ENCODE assay signal across 8 mouse cellular contexts in the genomic region with DNA sequence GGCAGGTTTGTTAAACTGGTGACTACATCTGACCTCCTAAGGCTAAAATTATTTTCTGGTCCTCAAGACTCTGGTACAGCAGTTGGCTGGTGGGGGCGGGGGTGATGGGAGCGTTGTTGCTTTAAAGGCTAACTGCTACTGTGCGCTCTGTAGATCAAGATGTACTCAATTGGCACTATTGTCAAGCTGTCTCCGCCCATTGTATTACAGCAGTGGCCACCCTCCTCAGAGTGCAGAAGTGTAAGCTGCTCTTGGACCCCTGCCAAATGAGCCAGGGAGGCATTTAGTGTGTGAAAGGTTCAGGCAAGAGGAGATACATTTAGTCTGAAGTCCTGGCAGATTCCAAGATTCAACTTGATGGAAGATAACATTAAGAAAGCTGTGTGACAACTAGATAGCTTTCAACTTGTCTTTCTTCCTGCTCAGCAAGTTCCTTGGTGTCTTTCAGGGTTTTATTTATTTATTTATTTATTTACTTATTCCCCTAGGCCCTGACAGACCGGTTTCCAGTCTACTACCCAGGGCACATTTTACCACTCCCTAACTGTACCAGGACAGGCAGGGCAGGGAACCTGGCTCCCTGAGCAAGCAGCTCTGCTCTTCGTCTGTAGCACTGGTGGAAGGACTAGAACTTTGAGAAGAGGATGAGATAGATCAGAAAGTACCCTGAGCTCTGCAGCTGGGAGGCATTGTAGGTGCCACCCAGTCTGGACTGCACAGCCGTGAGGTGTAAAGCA.
DNase-seq lines count a peak whose midpoint lies in the region; ATAC-seq and TF ChIP-seq lines count a peak whose summit lies in the region.

No protein-coding gene starts in this region.

- WGBS in heart, postnatal 0 days = 33% methylated on average over 7 of the region's 7 CpGs
- 37% methylated on average over 7 of the region's 7 CpGs for WGBS in lung, embryonic 14.5 days

- H3K4me2 ChIP-seq in heart, postnatal 0 days (ENCODE audit: low read depth, low read length) = no peak overlapping the region
- no peak overlapping the region for H3K4me2 ChIP-seq in lung, embryonic 14.5 days

- H3K4me1 ChIP-seq in heart, postnatal 0 days (ENCODE audit: control insufficient read depth, insufficient read depth) = peaks cover 33% of the 10 kb centered on the region
- H3K4me1 ChIP-seq in lung, embryonic 14.5 days (ENCODE audit: insufficient read depth) = peaks cover 23% of the 10 kb centered on the region

- ATAC-seq in heart, postnatal 0 days (ENCODE audit: insufficient read depth, low read depth) = peak; percentile 64
- peak; percentile 53; the same call in 1 of the 2 replicates for ATAC-seq in lung, embryonic 14.5 days (ENCODE audit: insufficient read depth)

- H3K9me3 ChIP-seq in heart, postnatal 0 days (replicated peaks; ENCODE audit: control insufficient read depth, low read length) = no peaks in the 10 kb centered on the region
- H3K9me3 ChIP-seq in lung, embryonic 14.5 days (ENCODE audit: low read depth, low read length) = no peaks in the 10 kb centered on the region

- H3K27me3 ChIP-seq in heart, postnatal 0 days (ENCODE audit: control insufficient read depth, insufficient read depth, low read length) = no peaks in the 10 kb centered on the region
- H3K27me3 ChIP-seq in lung, embryonic 14.5 days (ENCODE audit: insufficient read depth, low read length) = peaks cover 17% of the 10 kb centered on the region; the same call in 1 of the 2 replicates

- TF ChIP-seq EP300 in heart, postnatal 0 days (IDR thresholded peaks at IDR 0.05; ENCODE audit: low read depth) = no peak

- DNase-seq in adrenal gland, postnatal 14 days = peak; percentile 34
- DNase-seq in adrenal gland, postnatal 4 days (ENCODE audit: low spot score in 2 of 2) = no peak
- DNase-seq in urinary bladder, postnatal 14 days (ENCODE audit: low spot score) = peak; percentile 87
- DNase-seq in urinary bladder, adult 2 months (ENCODE audit: low spot score) = no peak
- no peak for DNase-seq in heart, postnatal 0 days (ENCODE audit: low spot score)
- DNase-seq in lung, embryonic 14.5 days = peak; percentile 80
- peak; percentile 53 to 62 for DNase-seq in right cerebral cortex, postnatal 10 days (ENCODE audit: low spot score in 2 of 2)
- no peak for DNase-seq in spleen, adult 18-20 months

- no peaks in the 10 kb centered on the region for H3K36me3 ChIP-seq in heart, postnatal 0 days (replicated peaks; ENCODE audit: control insufficient read depth, insufficient read depth, low read length)
- no peaks in the 10 kb centered on the region for H3K36me3 ChIP-seq in lung, embryonic 14.5 days (ENCODE audit: insufficient read depth)

- no peak overlapping the region for H3K9ac ChIP-seq in heart, postnatal 0 days (replicated peaks; ENCODE audit: low read depth, low read length)
- H3K9ac ChIP-seq in lung, embryonic 14.5 days = no peak overlapping the region

- no peak overlapping the region for H3K4me3 ChIP-seq in heart, postnatal 0 days (ENCODE audit: low read depth, low read length)
- H3K4me3 ChIP-seq in lung, embryonic 14.5 days (ENCODE audit: low read depth, low read length) = no peak overlapping the region

- TF ChIP-seq CTCF in heart, postnatal 0 days (IDR thresholded peaks at IDR 0.05; ENCODE audit: low read depth) = no peak
- no peak for TF ChIP-seq CTCF in lung, embryonic 14.5 days (IDR thresholded peaks at IDR 0.05; ENCODE audit: low read depth)

- peak overlapping the region; percentile 41; the same call in 1 of the 2 replicates for H3K27ac ChIP-seq in heart, postnatal 0 days (ENCODE audit: low read depth)
- H3K27ac ChIP-seq in lung, embryonic 14.5 days (ENCODE audit: low read depth) = 0 out of 2 replicates have a peak overlapping the region, but pooled peaks have one; percentile 7

Comparison
In these comparisons a context has a peak if more than half of its experiments do, and no peak if none do; other contexts are left out.
1. DNase-seq: peak in adrenal gland, postnatal 14 days (single experiment), urinary bladder, postnatal 14 days (single experiment), lung, embryonic 14.5 days (single experiment) and right cerebral cortex, postnatal 10 days (2 of 2); none in adrenal gland, postnatal 4 days (0 of 2), urinary bladder, adult 2 months (single experiment), heart, postnatal 0 days (single experiment) and spleen, adult 18-20 months (0 of 2).